Mouse (Mus musculus) midbrain, embryonic 10.5 days (tissue): ENCODE data around the gene Gtf2h4. TPM values are rescaled to one million over a fixed set of nuclear protein-coding genes. Genes with fewer than 3 reads are reported as not detected.

Experiments
- polyA plus RNA-seq: library from polyadenylated mRNA; unstranded; fragments of >200 nt; fragmentation: Nextera tagmentation; extraction: Ambion mirVana; gene quantifications from 2 replicates; pipeline ENCODE4 v1.2.1, GENCODE M21; 2016

Gene Gtf2h4
- polyA plus RNA-seq, 1 experiment from 2014 or later = 50.1 TPM

Other genes starting within 250 kb of the Gtf2h4 start
- 1.5 and 1.9 TPM in 2 replicates for gene H2-Q6, start 248.9 kb downstream of the Gtf2h4 start, polyA plus RNA-seq
- 16.0 and 17.5 TPM in 2 replicates for gene H2-Q7, start 234.6 kb downstream of the Gtf2h4 start, polyA plus RNA-seq
- gene H2-Q10, start 203.7 kb downstream of the Gtf2h4 start, polyA plus RNA-seq = 0.22 and 0.27 TPM in 2 replicates
- gene Pou5f1, start 167.7 kb downstream of the Gtf2h4 start, polyA plus RNA-seq = 0.10 TPM in 1 of 2 replicates, not detected in the other
- gene Tcf19, start 156.9 kb downstream of the Gtf2h4 start, polyA plus RNA-seq = 56.7 and 58.8 TPM in 2 replicates
- gene Cchcr1, start 156.6 kb downstream of the Gtf2h4 start, polyA plus RNA-seq = 23.4 and 23.6 TPM in 2 replicates
- gene Psors1c2, start 140.5 kb downstream of the Gtf2h4 start, polyA plus RNA-seq = 1.4 and 2.0 TPM in 2 replicates
- gene Cdsn, start 121.6 kb downstream of the Gtf2h4 start, polyA plus RNA-seq = 0.07 and 0.10 TPM in 2 replicates
- not detected in 2 replicates for gene 2300002M23Rik, start 106.3 kb downstream of the Gtf2h4 start, polyA plus RNA-seq
- gene Sfta2, start 72.2 kb downstream of the Gtf2h4 start, polyA plus RNA-seq = not detected in 2 replicates
- gene Gm9573, start 47.1 kb downstream of the Gtf2h4 start, polyA plus RNA-seq = not detected in 2 replicates
- 0.17 and 0.22 TPM in 2 replicates for gene Mucl3, start 30.0 kb downstream of the Gtf2h4 start, polyA plus RNA-seq
- gene Vars2, start 6.1 kb downstream of the Gtf2h4 start, polyA plus RNA-seq = 19.3 and 20.6 TPM in 2 replicates
- gene Ddr1, start 30.9 kb upstream of the Gtf2h4 start, polyA plus RNA-seq = 142 and 193 TPM in 2 replicates
- gene Ier3, start 147.9 kb upstream of the Gtf2h4 start, polyA plus RNA-seq = 3.0 and 3.7 TPM in 2 replicates
- gene Flot1, start 149.5 kb upstream of the Gtf2h4 start, polyA plus RNA-seq = 54.8 and 59.3 TPM in 2 replicates
- 1,574 and 1,617 TPM in 2 replicates for gene Tubb5, start 164.6 kb upstream of the Gtf2h4 start, polyA plus RNA-seq
- gene Mdc1, start 167.8 kb upstream of the Gtf2h4 start, polyA plus RNA-seq = 21.1 and 21.7 TPM in 2 replicates
- 80.0 and 84.5 TPM in 2 replicates for gene Nrm, start 187.6 kb upstream of the Gtf2h4 start, polyA plus RNA-seq
- 21.8 and 27.6 TPM in 2 replicates for gene Ppp1r18, start 191.9 kb upstream of the Gtf2h4 start, polyA plus RNA-seq
- 51.6 and 54.3 TPM in 2 replicates for gene Dhx16, start 206.1 kb upstream of the Gtf2h4 start, polyA plus RNA-seq
- 29.0 and 29.6 TPM in 2 replicates for gene 2310061I04Rik, start 223.7 kb upstream of the Gtf2h4 start, polyA plus RNA-seq
- 124 and 178 TPM in 2 replicates for gene Atat1, start 236.3 kb upstream of the Gtf2h4 start, polyA plus RNA-seq
- 72.2 and 92.6 TPM in 2 replicates for gene Mrps18b, start 242.7 kb upstream of the Gtf2h4 start, polyA plus RNA-seq
- gene Ppp1r10, start 242.7 kb upstream of the Gtf2h4 start, polyA plus RNA-seq = 58.8 and 63.3 TPM in 2 replicates